Mouse (Mus musculus): ENCODE data around the gene Eif2d.

Eif2d gene

GRCm38 (mm10) chr1:131184253-131184955 is 31.4 kb downstream of the Eif2d start:
- peak; percentile 18 to 43 for DNase-seq (ENCODE audit: low spot score in 2 of 2)

- no peak for DNase-seq (ENCODE audit: low spot score in 2 of 2)
Measured at GRCm38 (mm10) chr1:131184956-131185660, 32.1 kb downstream of the Eif2d start.

- no peak for DNase-seq (ENCODE audit: low spot score in 2 of 2)
Measured at GRCm38 (mm10) chr1:131185821-131186506, 33.0 kb downstream of the Eif2d start.

- no peak for DNase-seq (ENCODE audit: low spot score in 2 of 2)
Measured at GRCm38 (mm10) chr1:131186995-131187394, 34.0 kb downstream of the Eif2d start.

GRCm38 (mm10) chr1:131187856-131188255 is 34.9 kb downstream of the Eif2d start:
- DNase-seq (ENCODE audit: low spot score in 2 of 2): no peak

GRCm38 (mm10) chr1:131188655-131189054 is 35.7 kb downstream of the Eif2d start:
- DNase-seq (ENCODE audit: low spot score in 2 of 2): peak; percentile 51 to 61

- no peak for DNase-seq (ENCODE audit: low spot score in 2 of 2)
Measured at GRCm38 (mm10) chr1:131193746-131194145, 40.8 kb downstream of the Eif2d start.

- no peak for DNase-seq (ENCODE audit: low spot score in 2 of 2)
Measured at GRCm38 (mm10) chr1:131195653-131196052, 42.7 kb downstream of the Eif2d start.

GRCm38 (mm10) chr1:131196107-131196506 is 43.1 kb downstream of the Eif2d start:
- no peak for DNase-seq (ENCODE audit: low spot score in 2 of 2)

- peak; percentile 42 to 54 for DNase-seq (ENCODE audit: low spot score in 2 of 2)
Measured at GRCm38 (mm10) chr1:131198417-131198960, 45.5 kb downstream of the Eif2d start.

GRCm38 (mm10) chr1:131199118-131199821 is 46.3 kb downstream of the Eif2d start:
- DNase-seq (ENCODE audit: low spot score in 2 of 2): peak; percentile 44 to 50

GRCm38 (mm10) chr1:131199976-131200375 is 47.0 kb downstream of the Eif2d start:
- peak; percentile 96 to 98 for DNase-seq (ENCODE audit: low spot score in 2 of 2)

GRCm38 (mm10) chr1:131200588-131200987 is 47.6 kb downstream of the Eif2d start:
- no peak for DNase-seq (ENCODE audit: low spot score in 2 of 2)

- DNase-seq (ENCODE audit: low spot score in 2 of 2): no peak
Measured at GRCm38 (mm10) chr1:131201391-131201790, 48.4 kb downstream of the Eif2d start.

GRCm38 (mm10) chr1:131204461-131204860 is 51.5 kb downstream of the Eif2d start:
- peak; percentile 33 to 41 for DNase-seq (ENCODE audit: low spot score in 2 of 2)

- DNase-seq (ENCODE audit: low spot score in 2 of 2): no peak
Measured at GRCm38 (mm10) chr1:131206342-131206741, 53.4 kb downstream of the Eif2d start.

GRCm38 (mm10) chr1:131207531-131207930 is 54.5 kb downstream of the Eif2d start:
- DNase-seq (ENCODE audit: low spot score in 2 of 2): peak; percentile 62 to 74

- no peak for DNase-seq (ENCODE audit: low spot score in 2 of 2)
Measured at GRCm38 (mm10) chr1:131208081-131208480, 55.1 kb downstream of the Eif2d start.

- DNase-seq (ENCODE audit: low spot score in 2 of 2): no peak
Measured at GRCm38 (mm10) chr1:131208800-131209199, 55.8 kb downstream of the Eif2d start.

GRCm38 (mm10) chr1:131209971-131210426 is 57.0 kb downstream of the Eif2d start:
- DNase-seq (ENCODE audit: low spot score in 2 of 2): no peak

- no peak for DNase-seq (ENCODE audit: low spot score in 2 of 2)
Measured at GRCm38 (mm10) chr1:131211655-131212054, 58.7 kb downstream of the Eif2d start.

Measured in spleen, postnatal 36 days (tissue).